Mouse (Mus musculus) lung, postnatal 0 days (tissue): Measurements from ENCODE around the gene Tmem184a.

Experiments
- CTCF ChIP-seq: IDR thresholded peaks from 2 replicates; pipeline ENCODE4 v1.5.1; 2016; ENCODE audit warnings: antibody characterized with exemption, mild to moderate bottlenecking
- EP300 ChIP-seq: IDR thresholded peaks from 2 replicates; pipeline ENCODE4 v1.6.1; 2016; ENCODE audit warnings: antibody characterized with exemption, mild to moderate bottlenecking, control low read depth

DNA sequence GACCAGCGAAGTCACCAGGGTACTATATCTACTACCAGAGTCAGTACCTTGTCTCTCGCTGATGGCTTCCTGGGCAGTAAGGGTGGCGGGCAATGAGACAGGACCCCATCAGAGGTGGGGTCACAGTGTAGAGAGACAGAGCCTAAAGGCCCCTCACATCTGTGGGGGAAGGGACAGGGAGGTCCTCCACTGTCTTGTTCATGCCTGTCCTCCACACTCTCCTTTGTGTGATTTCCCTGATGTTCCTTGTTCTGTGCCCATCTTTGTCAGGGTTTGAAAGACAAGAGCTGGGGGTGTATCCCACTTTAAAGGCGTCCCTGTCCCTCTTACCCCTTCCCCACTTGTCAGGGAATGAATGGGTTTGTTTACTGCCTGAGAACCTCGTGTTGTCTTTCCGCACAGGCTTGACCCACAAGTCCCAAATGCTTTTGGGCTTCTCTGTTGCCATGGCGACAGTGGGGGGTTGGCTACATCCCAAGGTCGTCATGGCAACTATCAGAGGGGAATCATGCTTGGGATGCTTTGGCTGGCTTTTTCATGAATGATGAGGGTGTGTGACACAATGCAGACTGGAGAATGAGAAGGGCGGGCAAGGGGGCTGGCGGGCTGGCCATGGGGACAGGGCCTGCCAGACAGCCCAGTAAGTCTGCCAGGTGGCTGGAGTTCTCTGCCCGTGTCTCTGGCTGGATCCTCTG is 22.1 kb downstream of the Tmem184a start:
- no peak for TF ChIP-seq CTCF
- TF ChIP-seq EP300 = peak; percentile 88
